Mouse (Mus musculus): ENCODE data around the gene Hist1h4f. TPM values are rescaled to one million over a fixed set of nuclear protein-coding genes. Genes with fewer than 3 reads are reported as not detected.
A peak's percentile ranks its signal among the peaks of the same experiment; 100 is the strongest.
"Not testable (repeated sequence)": the region's sequence is repeated elsewhere in the genome, so short reads cannot be mapped to it uniquely, and the experiment has no call there.

Gene Hist1h4f
- total and polyA plus RNA-seq, 3 experiments: 8.0 to 3,177 (median 478) TPM

- H3K4me1 ChIP-seq (ENCODE audit: insufficient read depth, low read depth, low read length): peaks cover 43% of the 10 kb centered on the region
- TF ChIP-seq GATA1 (IDR thresholded peaks at IDR 0.05; ENCODE audit: borderline replicate concordance, low read length) (no peak), POLR2AphosphoS5 (IDR thresholded peaks at IDR 0.05; ENCODE audit: insufficient replicate concordance, low read depth, low read length) (no peak), GATA2 (IDR thresholded peaks at IDR 0.05; ENCODE audit: borderline replicate concordance, low read depth, low read length) (no peak), CTCF (IDR thresholded peaks at IDR 0.05; ENCODE audit: low read depth, low read length) (no peak), TAL1 (conservative IDR thresholded peaks at IDR 0.05; ENCODE audit: low read depth, low read length) (no peak)
- H3K36me3 ChIP-seq (replicated peaks): no peaks in the 10 kb centered on the region
- no peak within 1 kb of the TSS for H3K4me3 ChIP-seq (ENCODE audit: low read depth, low read length)
- H3K27me3 ChIP-seq (ENCODE audit: insufficient read depth, low read length): no peaks in the 10 kb centered on the region
- no peak for DNase-seq (ENCODE audit: low spot score)
- H3K9me3 ChIP-seq (replicated peaks): no peaks in the 10 kb centered on the region
- no peak for ATAC-seq (ENCODE audit: extremely low read depth, insufficient number of reproducible peaks, low FRiP score, poor library complexity, severe bottlenecking)
These were observed 1.5 kb upstream of the Hist1h4f start, which contains the start of gene Hist1h1d for GRCm38 (mm10) chr13:23552962-23553361. TSS of gene Hist1h1d (plus strand) at chr13:23553262.

GRCm38 (mm10) chr13:23551931-23552914 is 775 bp upstream of the Hist1h4f start:
- Histone ChIP-seq H3K9me3 (replicated peaks) (no peaks in the 10 kb centered on the region), H3K4me1 (ENCODE audit: insufficient read depth, low read depth, low read length) (peaks cover 40% of the 10 kb centered on the region), H3K27me3 (ENCODE audit: insufficient read depth, low read length) (no peaks in the 10 kb centered on the region), H3K4me3 (ENCODE audit: low read depth, low read length) (no peak overlapping the region), H3K36me3 (replicated peaks) (no peaks in the 10 kb centered on the region)
- TF ChIP-seq TAL1 (conservative IDR thresholded peaks at IDR 0.05; ENCODE audit: low read depth, low read length) (no peak), POLR2AphosphoS5 (IDR thresholded peaks at IDR 0.05; ENCODE audit: insufficient replicate concordance, low read depth, low read length) (no peak), GATA2 (IDR thresholded peaks at IDR 0.05; ENCODE audit: borderline replicate concordance, low read depth, low read length) (no peak), GATA1 (IDR thresholded peaks at IDR 0.05; ENCODE audit: borderline replicate concordance, low read length) (no peak), CTCF (IDR thresholded peaks at IDR 0.05; ENCODE audit: low read depth, low read length) (no peak)
- DNase-seq (ENCODE audit: low spot score) (no peak), ATAC-seq (ENCODE audit: extremely low read depth, insufficient number of reproducible peaks, low FRiP score, poor library complexity, severe bottlenecking) (no peak)

GRCm38 (mm10) chr13:23550761-23551145 is 695 bp downstream of the Hist1h4f start:
- TF ChIP-seq GATA2 (IDR thresholded peaks at IDR 0.05; ENCODE audit: borderline replicate concordance, low read depth, low read length) (no peak), POLR2AphosphoS5 (IDR thresholded peaks at IDR 0.05; ENCODE audit: insufficient replicate concordance, low read depth, low read length) (peak; percentile 92; the same call in 1 of the 2 replicates)
- Histone ChIP-seq H3K9me3 (replicated peaks) (no peaks in the 10 kb centered on the region), H3K36me3 (replicated peaks) (no peaks in the 10 kb centered on the region), H3K4me1 (ENCODE audit: insufficient read depth, low read depth, low read length) (peaks cover 43% of the 10 kb centered on the region), H3K27me3 (ENCODE audit: insufficient read depth, low read length) (no peaks in the 10 kb centered on the region), H3K4me3 (ENCODE audit: low read depth, low read length) (peak overlapping the region; percentile 67; the same call in 1 of the 2 replicates)
- DNase-seq (ENCODE audit: low spot score) (no peak), ATAC-seq (ENCODE audit: extremely low read depth, insufficient number of reproducible peaks, low FRiP score, poor library complexity, severe bottlenecking) (no peak)

- Histone ChIP-seq H3K4me1 (ENCODE audit: insufficient read depth, low read depth, low read length) (peaks cover 25% of the 10 kb centered on the region), H3K36me3 (replicated peaks) (no peaks in the 10 kb centered on the region), H3K27me3 (ENCODE audit: insufficient read depth, low read length) (no peaks in the 10 kb centered on the region), H3K9me3 (replicated peaks) (no peaks in the 10 kb centered on the region), H3K4me3 (ENCODE audit: low read depth, low read length) (no peak overlapping the region)
- no peak for ATAC-seq (ENCODE audit: extremely low read depth, insufficient number of reproducible peaks, low FRiP score, poor library complexity, severe bottlenecking)
- TF ChIP-seq TAL1 (conservative IDR thresholded peaks at IDR 0.05; ENCODE audit: low read depth, low read length) (no peak), GATA2 (IDR thresholded peaks at IDR 0.05; ENCODE audit: borderline replicate concordance, low read depth, low read length) (no peak), CTCF (IDR thresholded peaks at IDR 0.05; ENCODE audit: low read depth, low read length) (no peak), POLR2AphosphoS5 (IDR thresholded peaks at IDR 0.05; ENCODE audit: insufficient replicate concordance, low read depth, low read length) (no peak), GATA1 (IDR thresholded peaks at IDR 0.05; ENCODE audit: borderline replicate concordance, low read length) (no peak)
- no peak for DNase-seq (ENCODE audit: low spot score)
These were observed 4.8 kb downstream of the Hist1h4f start for GRCm38 (mm10) chr13:23546694-23547093.

GRCm38 (mm10) chr13:23544787-23545120 is 6.7 kb downstream of the Hist1h4f start:
- Histone ChIP-seq H3K4me1 (ENCODE audit: insufficient read depth, low read depth, low read length) (peaks cover 22% of the 10 kb centered on the region), H3K4me3 (ENCODE audit: low read depth, low read length) (peak overlapping the region; percentile 65)
- not testable (repeated sequence) for DNase-seq (ENCODE audit: low spot score); H3K27me3 ChIP-seq (ENCODE audit: insufficient read depth, low read length); H3K36me3 ChIP-seq (replicated peaks); H3K9me3 ChIP-seq (replicated peaks)
- ATAC-seq (ENCODE audit: extremely low read depth, insufficient number of reproducible peaks, low FRiP score, poor library complexity, severe bottlenecking): 0 out of 2 replicates have a peak, but pooled peaks have one; percentile 9
- 0 out of 2 replicates have a peak, but pooled peaks have one; percentile 28 for TF ChIP-seq POLR2AphosphoS5 (IDR thresholded peaks at IDR 0.05; ENCODE audit: insufficient replicate concordance, low read depth, low read length)

- Histone ChIP-seq H3K36me3 (replicated peaks) (no peaks in the 10 kb centered on the region), H3K9me3 (replicated peaks) (no peaks in the 10 kb centered on the region), H3K4me1 (ENCODE audit: insufficient read depth, low read depth, low read length) (peaks cover 19% of the 10 kb centered on the region), H3K4me3 (ENCODE audit: low read depth, low read length) (peak within 1 kb of the TSS; percentile 69), H3K27me3 (ENCODE audit: insufficient read depth, low read length) (no peaks in the 10 kb centered on the region)
- TF ChIP-seq TAL1 (conservative IDR thresholded peaks at IDR 0.05; ENCODE audit: low read depth, low read length) (no peak), POLR2AphosphoS5 (IDR thresholded peaks at IDR 0.05; ENCODE audit: insufficient replicate concordance, low read depth, low read length) (peak; percentile 97)
- ATAC-seq (ENCODE audit: extremely low read depth, insufficient number of reproducible peaks, low FRiP score, poor library complexity, severe bottlenecking): peak; percentile 73
- DNase-seq (ENCODE audit: low spot score): peak; percentile 66
These were observed 7.3 kb downstream of the Hist1h4f start, which contains the start of gene Hist1h3f for GRCm38 (mm10) chr13:23543965-23544786. TSS of gene Hist1h3f (plus strand) at chr13:23544052.
